Mouse (Mus musculus) forelimb bud, embryonic 11.5 days (tissue): ENCODE results near the gene Agpat4.
"Not testable (repeated sequence)": the region's sequence is repeated elsewhere in the genome, so short reads cannot be mapped to it uniquely, and the experiment has no call there.

Experiments
- DNase-seq: peaks from one replicate; pipeline ENCODE4 v3.0.0-alpha.2; 2012; ENCODE audit warnings: low read depth, low spot score

Gene Agpat4

DNA sequence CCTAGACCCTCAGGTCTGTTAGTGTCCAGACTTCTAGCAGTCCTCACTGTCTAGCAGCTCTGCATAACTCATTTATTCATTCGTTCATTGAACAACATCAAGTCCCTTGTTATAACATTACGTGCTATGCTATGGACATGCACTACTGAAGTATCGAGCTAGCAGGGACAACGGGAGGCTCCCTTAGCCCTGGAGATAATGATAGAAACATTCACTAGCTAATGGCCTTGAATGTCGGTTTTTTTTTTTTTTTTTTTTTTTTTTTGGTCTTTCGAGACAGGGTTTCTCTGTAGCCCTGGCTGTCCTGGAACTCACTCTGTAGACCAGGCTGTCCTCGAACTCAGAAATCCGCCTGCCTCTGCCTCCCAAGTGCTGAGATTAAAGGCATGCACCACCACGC lies 3.8 kb downstream of the Agpat4 start:
- DNase-seq = not testable (repeated sequence)

DNA sequence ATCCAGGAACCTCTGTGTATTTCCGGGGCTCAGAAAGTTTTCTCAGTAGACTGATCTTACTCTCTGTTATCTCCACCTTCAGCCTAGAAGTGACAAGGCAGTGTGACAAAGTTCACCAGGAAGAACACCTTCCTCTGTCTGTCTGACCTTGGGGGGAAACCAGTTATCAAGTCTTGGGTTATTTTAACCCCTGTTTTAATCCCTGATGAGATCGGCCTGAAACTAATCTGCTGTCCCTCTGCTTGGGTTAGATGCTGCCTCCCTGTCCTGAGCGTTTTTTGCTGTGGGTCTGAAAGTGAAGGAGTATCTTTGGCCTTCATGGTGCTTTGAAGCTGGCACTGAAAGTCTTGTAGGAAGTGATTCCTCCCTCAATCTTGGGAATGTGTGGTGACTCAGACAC lies 4.7 kb downstream of the Agpat4 start:
- DNase-seq = no peak

DNA sequence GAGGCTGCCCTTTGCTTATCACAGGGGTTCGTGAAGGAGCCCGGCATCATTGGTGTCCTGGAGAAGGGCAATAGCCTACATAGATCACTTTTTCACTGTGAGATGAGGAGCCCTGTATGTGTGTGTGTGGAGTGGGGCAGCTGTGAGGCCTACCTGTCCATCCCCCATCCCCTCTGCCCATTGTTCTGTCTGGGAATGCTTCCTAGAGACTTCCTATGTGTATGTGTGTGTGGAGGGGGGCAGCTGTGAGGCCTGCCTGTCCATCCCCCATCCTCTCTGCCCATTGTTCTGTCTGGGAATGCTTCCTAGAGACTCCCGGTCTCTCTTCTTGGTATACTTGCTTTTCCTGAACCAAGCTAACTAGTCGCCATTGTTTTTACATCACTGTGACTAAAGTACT lies 8.6 kb downstream of the Agpat4 start:
- DNase-seq = no peak

DNA sequence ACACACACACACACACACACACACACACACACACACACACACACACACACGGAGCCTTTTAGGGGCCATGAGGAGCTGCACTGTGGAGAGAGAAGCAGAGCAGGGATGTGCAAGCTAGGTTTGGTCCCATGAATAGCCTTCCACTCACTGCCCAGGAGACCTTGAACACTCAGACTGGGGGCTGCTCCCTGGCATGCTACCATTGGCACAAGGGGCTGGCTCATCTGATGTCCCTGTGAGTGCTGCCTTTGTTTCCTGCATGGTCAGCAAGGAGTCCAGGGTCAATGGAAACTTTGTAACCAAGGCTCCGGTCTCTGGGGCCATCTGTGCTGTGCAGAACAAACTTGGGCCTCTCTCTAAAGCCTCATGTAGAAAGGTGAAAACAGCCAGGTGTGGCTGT lies 10.5 kb downstream of the Agpat4 start:
- no peak for DNase-seq

DNA sequence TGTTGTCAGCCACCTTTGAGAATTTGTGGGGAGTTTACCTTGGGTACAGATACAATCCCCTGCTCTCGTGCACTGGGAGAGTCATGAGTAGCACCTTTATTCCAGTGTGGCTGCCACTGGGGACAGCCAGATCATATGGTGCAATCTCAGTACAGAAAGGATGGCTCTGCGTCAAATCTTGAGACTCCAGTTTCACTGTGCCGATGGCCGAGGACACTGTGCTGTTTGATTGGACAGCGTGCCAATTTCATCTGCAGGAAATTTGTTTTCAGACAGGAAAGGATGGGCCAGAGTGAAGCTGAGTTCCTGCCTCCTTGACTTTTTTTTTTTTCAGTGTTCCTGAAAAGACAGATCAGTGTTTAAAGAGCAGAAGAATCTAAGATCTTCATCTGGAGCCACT lies 12.7 kb downstream of the Agpat4 start:
- DNase-seq = no peak

DNA sequence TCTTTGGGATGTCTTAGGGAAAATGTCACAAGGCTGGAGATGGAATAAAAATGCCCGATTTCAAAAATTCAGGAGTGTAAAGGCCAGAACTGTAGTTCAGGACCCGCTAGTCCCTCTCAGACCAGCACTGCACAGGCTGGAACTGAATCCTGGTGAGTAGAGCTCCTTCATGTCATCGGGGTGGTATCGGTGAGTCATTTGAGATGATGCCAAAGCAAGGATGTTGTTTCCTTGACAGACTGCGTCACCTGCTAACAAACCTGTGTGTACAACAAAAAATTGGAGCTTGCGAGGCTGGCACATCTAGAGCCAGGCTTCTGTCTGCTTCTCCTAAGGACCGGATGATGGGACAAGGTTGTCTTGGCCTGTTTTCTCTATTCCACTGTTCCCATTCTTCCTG lies 13.1 kb downstream of the Agpat4 start:
- no peak for DNase-seq

DNA sequence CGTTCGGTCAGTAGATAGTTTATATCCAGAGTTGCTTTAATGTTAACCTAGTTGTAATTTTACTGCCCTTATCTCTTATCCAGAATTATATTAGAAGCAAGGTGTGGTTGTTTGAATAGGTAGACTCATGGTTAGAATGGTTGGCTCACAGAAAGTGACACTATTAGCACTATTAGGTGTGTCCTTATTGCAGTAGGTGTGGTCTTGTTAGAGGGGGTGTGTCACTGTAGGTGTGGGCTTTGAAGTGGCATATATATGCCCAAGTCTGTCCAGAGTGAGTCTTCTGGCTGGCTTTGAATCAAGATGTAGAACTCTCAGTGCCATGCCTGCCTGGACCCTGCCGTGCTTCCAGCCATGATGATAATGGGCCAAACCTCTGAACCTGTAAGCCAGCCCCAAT lies 14.4 kb downstream of the Agpat4 start:
- DNase-seq = no peak

DNA sequence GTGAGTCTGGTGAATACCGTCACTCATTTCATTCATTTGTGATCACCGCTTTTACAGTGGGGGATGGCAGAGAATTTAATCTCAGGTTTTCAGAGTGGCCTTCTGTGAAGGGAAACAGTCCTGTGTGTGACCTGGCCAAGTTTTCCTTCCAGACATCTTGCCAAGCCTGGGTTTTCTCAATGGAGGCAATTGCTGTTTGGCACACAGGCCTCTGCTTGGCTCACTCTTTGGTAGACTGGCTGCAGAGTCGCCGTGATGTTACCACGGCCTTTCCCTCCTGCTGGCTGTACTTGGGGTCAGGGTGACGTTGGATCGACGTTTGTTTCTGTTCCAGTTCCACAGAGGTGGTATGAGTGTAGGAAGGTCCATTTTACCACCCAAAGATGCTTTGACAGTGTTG lies 15.5 kb downstream of the Agpat4 start:
- DNase-seq = no peak

DNA sequence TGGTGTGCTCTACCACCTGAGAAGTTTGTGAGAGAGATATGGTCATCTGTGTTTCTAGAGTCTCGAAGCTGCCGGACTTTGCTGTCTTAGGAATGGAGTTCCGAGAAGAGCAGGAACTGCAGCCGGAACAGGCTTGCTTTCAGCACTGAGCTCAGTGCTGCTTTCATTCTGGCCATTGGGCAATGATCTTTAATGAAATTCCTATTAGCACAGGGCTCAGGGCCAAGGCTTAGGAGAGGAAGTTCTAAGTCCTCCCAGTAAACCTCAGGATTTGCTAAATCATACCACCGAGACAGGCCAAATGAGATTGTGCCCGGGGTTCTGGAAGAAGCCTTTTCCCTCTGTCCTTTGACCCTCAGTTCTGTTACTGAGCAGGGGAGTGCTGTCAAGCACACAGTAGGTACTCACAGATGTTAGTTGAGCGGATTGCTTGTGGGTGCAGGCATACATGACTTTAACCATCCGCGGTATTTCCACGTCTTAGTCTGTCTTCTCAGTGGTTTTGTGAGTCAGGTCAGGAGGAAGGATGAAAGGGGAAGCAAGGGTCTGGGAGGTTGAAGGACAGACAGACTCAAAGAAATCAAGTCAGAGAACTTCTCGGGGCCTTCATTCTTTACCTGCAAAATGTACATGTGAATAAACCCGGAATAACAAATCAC lies 16.6 kb downstream of the Agpat4 start:
- no peak for DNase-seq

DNA sequence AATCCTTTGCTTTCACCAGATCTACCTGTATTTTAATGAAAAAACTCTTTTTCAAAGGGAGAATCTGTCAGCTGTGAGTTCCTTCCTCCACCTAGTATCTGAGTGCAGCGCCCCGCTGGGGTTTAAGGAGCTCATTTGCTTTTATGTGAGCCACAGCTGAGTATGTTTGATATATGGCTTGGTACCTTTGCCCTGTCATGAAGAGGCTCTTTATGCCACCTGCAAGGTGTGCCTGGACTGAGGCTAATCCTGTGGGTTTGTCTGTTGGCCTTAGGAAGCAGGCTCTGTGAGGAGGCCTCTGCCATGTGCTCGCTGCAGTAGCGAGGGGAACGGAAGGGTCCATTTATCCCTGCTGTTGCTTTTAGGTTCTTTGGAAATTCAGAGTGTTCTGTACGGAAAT lies 19.9 kb downstream of the Agpat4 start:
- DNase-seq = no peak

DNA sequence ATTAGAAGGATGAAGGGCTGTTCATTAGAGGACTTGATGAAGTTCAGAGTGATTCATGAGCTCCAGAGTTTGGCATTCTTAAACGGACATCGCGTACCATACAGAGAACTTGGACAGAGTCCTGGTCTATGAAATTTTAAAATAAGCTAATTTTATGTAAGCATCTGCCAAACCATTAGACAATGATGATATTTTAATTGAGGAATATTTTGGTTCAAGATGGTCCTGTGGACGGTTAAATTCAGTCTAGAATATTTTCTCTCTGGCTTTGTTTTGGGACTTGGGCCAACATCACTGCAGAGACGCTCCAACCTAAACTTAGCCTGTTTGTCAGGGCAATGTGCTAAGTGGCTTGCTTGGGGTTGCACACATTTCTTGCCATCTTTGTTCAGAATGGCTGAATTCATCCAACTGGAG lies 25.5 kb downstream of the Agpat4 start:
- no peak for DNase-seq

DNA sequence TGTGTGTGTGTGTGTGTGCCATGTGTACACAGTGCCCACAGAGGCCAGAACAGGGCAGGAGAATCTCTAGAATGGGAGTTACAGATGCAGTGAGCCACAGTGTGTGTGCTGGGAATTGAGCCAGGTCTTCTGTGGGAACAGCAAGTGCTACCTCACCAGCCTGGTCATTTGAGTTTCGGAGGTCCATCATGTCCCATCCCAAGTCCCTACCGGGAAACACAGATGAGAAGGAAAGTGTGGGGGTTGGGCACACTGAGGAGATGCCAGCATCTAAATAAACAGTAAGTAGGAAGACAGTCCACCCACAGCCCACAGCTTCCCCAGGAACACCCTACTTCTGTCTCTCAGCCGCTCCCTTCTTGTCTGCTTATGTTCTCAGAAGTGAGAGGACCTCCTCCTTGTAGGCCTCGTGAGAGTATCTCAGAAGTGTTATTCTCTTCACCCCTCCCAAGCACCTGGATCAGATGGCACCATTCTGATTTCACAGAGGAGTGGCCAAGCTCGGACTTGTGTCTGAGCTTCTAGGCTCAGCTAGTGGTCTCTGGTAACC lies 27.7 kb downstream of the Agpat4 start:
- DNase-seq = no peak

DNA sequence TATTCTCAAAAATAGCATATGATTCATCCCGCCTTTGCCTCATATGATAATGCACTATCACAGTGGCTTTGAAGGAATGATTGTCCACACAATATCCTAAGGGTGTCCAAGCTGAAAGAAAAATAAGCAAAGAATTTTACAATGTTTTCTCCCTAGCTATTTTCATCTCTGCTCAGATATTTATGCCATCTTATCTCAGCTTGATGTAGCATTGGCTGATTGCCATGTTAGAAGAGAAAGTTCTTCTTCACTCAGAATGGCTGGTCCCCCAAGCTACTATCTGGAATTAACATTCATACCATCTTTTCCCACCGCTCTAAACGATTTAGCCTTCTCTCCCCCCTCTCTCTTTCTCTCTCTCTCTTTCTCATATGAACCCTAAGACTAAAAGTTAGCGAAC lies 29.3 kb downstream of the Agpat4 start:
- DNase-seq = no peak

DNA sequence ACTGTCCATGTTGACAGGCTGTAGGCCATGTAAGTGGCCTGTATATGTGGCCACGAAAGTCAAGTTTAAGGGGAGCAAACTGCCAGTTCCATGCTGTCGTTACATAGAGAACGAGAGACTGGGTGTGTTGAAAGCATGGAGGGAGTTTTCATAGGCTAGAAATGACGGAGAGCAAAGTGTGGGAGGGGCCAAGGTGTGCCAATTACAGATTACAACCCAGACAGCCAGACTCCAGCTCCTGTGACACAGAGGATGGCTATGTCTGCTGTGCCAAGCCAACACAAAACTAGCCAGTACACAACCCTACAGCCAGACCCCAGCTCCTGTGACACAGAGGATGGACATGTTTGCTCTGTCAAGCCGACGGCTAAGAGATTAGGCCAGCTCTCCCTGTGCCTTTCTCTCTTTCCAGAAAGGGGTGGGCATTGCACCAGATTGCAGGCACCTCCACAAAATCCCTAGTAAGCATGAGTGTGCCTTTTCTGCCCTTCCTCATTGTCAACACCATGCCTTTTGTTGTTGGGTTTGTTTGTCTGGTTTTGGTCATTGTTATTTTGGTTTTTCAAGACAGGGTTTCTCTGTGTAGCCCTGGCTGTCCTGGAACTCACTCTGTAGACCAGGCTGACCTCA lies 30.8 kb downstream of the Agpat4 start:
- no peak for DNase-seq

DNA sequence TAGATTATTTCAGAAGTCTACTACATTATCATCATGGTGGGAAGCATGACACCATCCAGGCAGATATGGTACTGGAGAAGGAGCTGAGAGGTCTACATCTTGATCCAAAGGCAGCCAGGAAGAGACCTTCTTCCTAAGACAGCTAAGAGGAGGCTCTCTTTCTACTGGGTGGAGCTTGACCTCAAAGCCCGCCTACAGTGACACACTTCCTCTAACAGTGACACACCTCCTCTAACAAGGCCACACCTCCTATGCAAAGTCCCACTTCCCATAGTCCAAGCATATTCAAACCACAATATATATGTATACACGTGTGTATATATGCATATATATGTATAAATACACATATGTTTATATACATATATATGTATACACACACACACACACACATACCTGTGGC lies 32.5 kb downstream of the Agpat4 start:
- no peak for DNase-seq

DNA sequence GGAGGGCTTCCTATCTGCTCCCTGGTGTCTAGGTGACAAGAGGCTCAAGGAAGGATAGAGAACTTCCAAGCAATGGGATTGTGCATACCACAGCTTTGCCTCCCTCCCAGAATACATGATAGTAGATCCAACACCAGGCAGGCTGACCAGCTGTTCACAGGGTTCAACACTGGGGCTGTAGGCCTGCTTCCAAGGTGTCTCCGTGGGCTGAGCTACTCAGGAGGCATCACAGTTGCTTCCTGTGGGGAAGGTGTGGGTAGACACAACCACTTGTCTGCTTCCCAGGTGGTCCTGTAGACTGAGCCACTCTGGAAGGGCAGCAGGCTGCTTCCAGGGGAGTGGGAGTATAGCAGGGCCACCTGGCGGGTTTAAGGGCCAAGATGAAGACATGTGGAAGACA lies 35.8 kb downstream of the Agpat4 start:
- DNase-seq = no peak

DNA sequence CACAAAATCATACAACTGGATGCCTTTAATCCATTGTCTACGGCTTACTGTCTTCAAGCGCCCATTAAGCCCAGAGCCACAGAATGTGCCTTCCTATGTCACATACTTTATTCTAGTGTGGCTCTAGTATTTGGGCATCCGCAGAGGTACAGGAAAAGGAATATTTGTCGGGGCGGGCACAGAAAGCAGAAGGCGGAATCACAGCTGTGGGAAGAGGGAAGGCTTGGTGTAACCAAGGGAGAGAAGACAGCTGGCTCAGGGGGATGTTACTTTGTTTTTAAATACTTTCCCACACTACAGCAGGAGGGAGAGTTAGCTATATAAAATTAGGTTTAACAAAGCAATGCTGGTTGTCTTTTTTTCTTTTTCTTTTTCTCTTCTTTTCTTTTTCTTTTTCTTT lies 36.7 kb downstream of the Agpat4 start:
- no peak for DNase-seq

DNA sequence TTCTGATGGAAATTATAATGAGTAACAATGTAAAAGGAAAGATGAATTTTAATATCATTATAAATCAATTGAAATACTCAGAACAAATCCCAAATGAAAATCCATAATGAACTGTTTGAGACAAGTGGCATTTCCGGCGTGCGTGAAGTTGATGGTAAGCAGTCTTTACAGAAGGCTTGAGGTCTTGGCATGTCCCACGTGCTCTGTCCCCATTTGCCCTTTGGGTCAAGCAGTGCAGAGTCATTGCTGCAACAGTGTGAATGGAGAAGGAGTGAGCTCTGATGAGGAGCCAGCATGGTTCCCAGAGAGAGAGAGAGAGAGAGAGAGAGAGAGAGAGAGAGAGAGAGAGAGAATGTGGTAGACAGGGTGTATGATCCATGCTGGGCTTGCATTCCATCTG lies 37.4 kb downstream of the Agpat4 start:
- DNase-seq = no peak

DNA sequence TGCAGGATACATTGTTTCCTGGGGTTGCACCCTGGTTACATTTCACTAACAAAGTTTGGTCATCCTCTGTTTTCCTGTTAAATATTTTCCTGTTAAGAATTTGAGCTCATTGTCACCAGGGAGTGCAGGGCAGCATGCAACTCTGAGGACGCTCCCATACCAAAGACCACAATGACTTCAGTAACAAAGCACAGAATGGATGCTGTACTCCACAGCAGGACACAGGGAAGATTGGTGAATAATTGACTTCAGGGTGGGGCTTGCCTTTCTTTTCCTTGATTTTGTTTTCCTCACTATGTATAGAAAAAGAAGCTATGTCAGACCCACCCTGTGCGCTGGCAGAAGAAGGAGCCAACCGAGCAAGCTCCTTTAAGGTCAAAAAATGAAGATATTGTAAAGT lies 38.2 kb downstream of the Agpat4 start:
- no peak for DNase-seq

DNA sequence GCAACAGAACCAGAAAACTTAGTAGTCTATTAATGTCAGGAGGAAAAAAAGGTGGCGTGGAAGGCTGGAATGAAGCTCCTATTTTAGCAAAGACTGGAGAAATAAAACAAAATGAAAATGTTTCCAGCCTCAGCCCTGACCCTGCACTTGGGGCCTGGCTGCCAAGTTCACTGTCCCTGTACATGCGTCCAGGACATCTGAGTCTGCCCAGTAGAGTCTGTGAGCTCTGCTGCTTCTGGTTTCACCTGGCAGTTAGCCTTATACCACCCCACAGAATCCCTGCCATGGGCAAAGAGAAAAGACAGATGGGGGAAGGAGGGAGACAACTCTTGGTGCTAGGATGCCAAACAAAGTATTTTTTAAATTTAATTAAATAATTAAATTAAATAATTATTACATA lies 38.7 kb downstream of the Agpat4 start:
- no peak for DNase-seq

DNA sequence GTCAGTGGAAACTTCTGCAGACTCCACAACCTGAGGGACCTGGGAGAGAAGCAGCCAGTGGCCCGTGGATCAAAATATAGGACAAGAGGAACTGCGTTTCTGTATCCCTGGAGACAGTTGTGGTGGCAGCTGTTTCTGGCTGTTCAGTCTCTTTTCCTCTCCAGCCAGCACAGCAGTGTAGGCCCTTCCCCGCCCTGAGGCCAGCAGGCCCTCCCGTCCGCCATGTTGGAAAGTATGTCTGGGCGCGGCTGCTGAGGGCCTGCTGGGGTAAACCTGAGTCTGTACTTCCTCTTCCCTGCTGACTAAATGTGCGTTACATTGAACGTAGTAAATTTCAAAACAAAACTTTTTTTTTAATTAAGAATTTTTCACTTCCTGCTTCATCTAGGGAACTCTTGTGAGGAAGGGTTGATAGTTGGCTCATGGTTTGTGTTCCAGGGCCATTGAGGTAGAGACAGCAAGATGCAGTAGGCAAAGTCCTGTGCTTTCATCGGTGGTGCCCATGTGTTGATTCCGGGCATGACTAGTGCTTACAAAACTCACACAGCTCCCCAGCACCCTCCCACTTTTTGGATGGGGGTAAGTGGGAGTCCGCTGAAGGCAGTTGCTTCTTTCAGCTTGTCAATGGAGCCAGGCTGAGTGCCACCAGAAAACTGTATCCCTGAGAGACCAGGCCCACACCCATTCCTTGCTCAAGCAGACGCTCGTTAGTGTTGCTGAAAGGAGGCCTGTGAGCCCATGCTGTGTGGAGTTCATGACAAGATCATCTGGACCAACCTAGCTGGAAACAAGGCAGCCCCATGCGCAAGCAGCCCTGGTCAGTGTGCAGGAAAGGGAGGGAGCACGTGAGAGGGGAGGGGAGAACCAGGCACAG lies 40.9 kb downstream of the Agpat4 start:
- DNase-seq = no peak

DNA sequence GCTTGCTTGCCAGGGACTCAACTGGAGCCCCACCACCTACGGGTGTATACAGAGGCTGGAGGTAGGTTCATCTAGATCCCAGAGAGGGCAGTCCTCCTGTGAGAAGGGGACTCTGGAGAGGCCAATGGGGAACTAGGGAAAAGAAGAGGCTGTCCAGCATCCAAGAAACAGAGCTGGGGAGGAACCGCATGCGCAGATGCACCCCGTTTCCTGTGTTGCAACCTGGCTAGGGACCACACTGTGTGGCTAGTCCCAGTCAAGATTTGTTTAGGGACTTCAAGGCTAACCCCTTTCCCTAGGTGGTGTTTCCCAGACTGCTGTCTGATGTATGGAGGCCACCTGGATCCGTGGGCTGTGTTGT lies 41.5 kb downstream of the Agpat4 start:
- DNase-seq = no peak

DNA sequence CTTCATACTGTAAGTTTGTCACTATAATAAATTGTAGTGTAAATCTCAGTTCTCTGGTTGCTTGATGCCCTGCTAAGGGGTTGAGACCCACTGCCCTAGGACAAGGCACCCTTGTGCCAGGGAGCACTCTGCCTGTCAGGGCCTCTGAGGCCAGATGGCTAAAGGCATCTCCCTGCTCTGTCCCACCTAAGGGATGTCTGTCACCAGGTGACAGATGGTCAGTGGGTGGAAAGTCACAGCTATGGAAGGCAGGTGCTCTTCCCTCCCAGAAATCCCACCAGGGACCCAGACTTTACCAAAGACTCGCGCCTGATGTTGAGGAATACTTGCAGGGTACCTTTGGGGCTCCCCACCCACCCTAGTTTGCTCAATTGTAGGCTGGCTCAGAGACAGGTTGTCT lies 42.0 kb downstream of the Agpat4 start:
- no peak for DNase-seq
